Mouse (Mus musculus): ENCODE results near the gene Fam234b.

DNA sequence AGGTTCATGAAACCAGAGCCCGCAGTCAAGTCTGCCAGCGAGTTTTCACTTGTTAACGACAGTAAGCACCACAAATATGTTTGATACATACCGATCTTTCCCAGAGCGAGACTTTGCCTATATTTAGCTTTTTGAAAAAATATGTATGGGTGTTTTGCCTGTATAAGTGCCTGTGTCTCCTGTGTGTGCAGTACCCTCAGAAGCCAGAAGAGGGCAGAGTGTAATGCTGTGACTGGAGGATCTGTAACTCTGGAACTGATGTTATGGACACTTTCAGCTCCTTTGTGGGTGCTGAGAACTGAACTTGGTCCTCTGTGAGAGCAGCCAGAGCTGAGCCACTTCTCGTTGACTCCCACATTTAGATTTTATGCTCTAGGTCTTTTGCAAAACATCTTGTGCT, 66.4 kb downstream of the Fam234b start:
- TF ChIP-seq CTCF (IDR thresholded peaks at IDR 0.05; ENCODE audit: borderline replicate concordance, control insufficient read depth, extremely low read depth, insufficient read depth, low read length, poor library complexity) (no peak), POLR2A (IDR thresholded peaks at IDR 0.05; ENCODE audit: control insufficient read depth, extremely low read depth, insufficient read depth, low read length, poor library complexity) (no peak)

Measured in thymus, adult 2 months (tissue).